In the genomic region with DNA sequence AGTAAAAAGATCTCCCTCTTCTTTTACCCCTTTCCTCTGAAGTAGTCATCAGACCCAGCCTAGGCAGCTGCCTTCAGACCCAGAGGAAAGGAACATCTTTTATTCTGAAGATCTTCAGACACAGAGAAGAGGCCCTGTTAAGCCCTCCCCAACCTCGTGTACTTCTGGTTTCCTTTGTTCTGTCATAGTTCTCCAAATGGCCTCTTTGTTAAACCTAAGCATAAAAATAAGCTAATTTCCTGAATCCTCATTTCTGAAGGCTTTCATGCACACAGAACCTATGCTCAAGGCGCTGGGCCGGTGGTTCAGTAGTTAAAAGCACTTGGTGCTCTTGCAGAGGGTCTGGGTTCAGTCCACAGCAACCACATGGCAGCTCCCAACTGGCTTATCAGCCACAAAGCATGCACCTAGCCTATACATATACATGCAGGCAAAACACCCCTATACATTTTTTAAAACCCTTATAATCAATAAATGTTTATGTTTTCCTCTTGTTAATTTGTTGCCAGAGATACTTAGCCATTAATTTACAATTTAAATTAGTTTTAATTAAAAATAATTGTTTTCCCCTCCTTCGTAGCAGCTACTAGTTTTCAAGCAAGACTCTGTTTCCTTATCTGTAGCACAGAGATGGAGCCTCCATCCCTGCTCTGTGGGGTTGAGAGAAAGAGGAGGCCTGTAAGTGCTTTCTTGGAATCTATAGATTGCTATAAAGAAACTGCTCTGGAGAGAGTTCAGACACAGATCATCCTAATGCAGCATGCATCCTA, we compare ENCODE assay signal across 12 mouse cellular contexts.
DNase-seq lines count a peak whose midpoint lies in the region; ATAC-seq lines count a peak whose summit lies in the region.
"Had no signal": no experiment of that assay in that cellular context is flagged by ENCODE, and none has a peak within 500 bp of the region (broad histone marks: within the 10 kb centered on the region; RNA-seq: fewer than 3 reads in every experiment).

No protein-coding gene starts in this region.

- H3K36me3 ChIP-seq in heart, embryonic 10.5 days = no peaks in the 10 kb centered on the region
- H3K36me3 ChIP-seq in midbrain, embryonic 11.5 days (ENCODE audit: control insufficient read depth, insufficient read depth, low read length) = no peaks in the 10 kb centered on the region
- H3K36me3 ChIP-seq in midbrain, embryonic 13.5 days = no peaks in the 10 kb centered on the region
- H3K36me3 ChIP-seq in intestine, embryonic 15.5 days = no peaks in the 10 kb centered on the region
- no peaks in the 10 kb centered on the region for H3K36me3 ChIP-seq in stomach, embryonic 15.5 days

- H3K9me3 ChIP-seq in heart, embryonic 10.5 days = no peaks in the 10 kb centered on the region
- no peaks in the 10 kb centered on the region for H3K9me3 ChIP-seq in midbrain, embryonic 11.5 days (ENCODE audit: control insufficient read depth, low read length)
- no peaks in the 10 kb centered on the region for H3K9me3 ChIP-seq in midbrain, embryonic 13.5 days
- H3K9me3 ChIP-seq in intestine, embryonic 15.5 days = no peaks in the 10 kb centered on the region
- H3K9me3 ChIP-seq in stomach, embryonic 15.5 days = no peaks in the 10 kb centered on the region

- no peaks in the 10 kb centered on the region for H3K27me3 ChIP-seq in heart, embryonic 10.5 days (ENCODE audit: insufficient read depth, poor library complexity, severe bottlenecking)
- H3K27me3 ChIP-seq in midbrain, embryonic 11.5 days (ENCODE audit: control insufficient read depth, insufficient read depth, low read length) = no peaks in the 10 kb centered on the region
- no peaks in the 10 kb centered on the region for H3K27me3 ChIP-seq in midbrain, embryonic 13.5 days
- H3K27me3 ChIP-seq in intestine, embryonic 15.5 days (replicated peaks) = no peaks in the 10 kb centered on the region
- no peaks in the 10 kb centered on the region for H3K27me3 ChIP-seq in stomach, embryonic 15.5 days (replicated peaks)

- no peak overlapping the region for H3K4me2 ChIP-seq in midbrain, embryonic 11.5 days
- H3K4me2 ChIP-seq in midbrain, embryonic 13.5 days (replicated peaks) = no peak overlapping the region
- H3K4me2 ChIP-seq in intestine, embryonic 15.5 days (replicated peaks) = no peak overlapping the region
- no peak overlapping the region for H3K4me2 ChIP-seq in stomach, embryonic 15.5 days

- H3K4me1 ChIP-seq in heart, embryonic 10.5 days = peaks cover 28% of the 10 kb centered on the region
- peaks cover 25% of the 10 kb centered on the region for H3K4me1 ChIP-seq in midbrain, embryonic 11.5 days (ENCODE audit: control insufficient read depth, insufficient read depth, low read length)
- peaks cover 37% of the 10 kb centered on the region for H3K4me1 ChIP-seq in midbrain, embryonic 13.5 days (replicated peaks)
- peaks cover 4% of the 10 kb centered on the region for H3K4me1 ChIP-seq in intestine, embryonic 15.5 days (replicated peaks)
- 0 out of 2 replicates have a peak, but pooled peaks cover 14% of the 10 kb centered on the region for H3K4me1 ChIP-seq in stomach, embryonic 15.5 days

- H3K4me3 ChIP-seq in heart, embryonic 10.5 days = no peak overlapping the region
- H3K4me3 ChIP-seq in midbrain, embryonic 11.5 days (ENCODE audit: low read depth, low read length) = no peak overlapping the region
- no peak overlapping the region for H3K4me3 ChIP-seq in midbrain, embryonic 13.5 days (replicated peaks)
- H3K4me3 ChIP-seq in intestine, embryonic 15.5 days (replicated peaks) = no peak overlapping the region
- H3K4me3 ChIP-seq in stomach, embryonic 15.5 days (replicated peaks) = no peak overlapping the region

- peak overlapping the region; percentile 22; the same call in 1 of the 2 replicates for H3K9ac ChIP-seq in midbrain, embryonic 11.5 days (ENCODE audit: low read length)
- H3K9ac ChIP-seq in midbrain, embryonic 13.5 days (replicated peaks) = no peak overlapping the region
- H3K9ac ChIP-seq in intestine, embryonic 15.5 days = no peak overlapping the region
- H3K9ac ChIP-seq in stomach, embryonic 15.5 days = no peak overlapping the region

- WGBS in heart, embryonic 10.5 days = 63% methylated on average over 4 of the region's 4 CpGs
- WGBS in midbrain, embryonic 11.5 days = 44% methylated on average over 4 of the region's 4 CpGs
- 41% methylated on average over 4 of the region's 4 CpGs for WGBS in midbrain, embryonic 13.5 days
- WGBS in intestine, embryonic 15.5 days = 57% methylated on average over 4 of the region's 4 CpGs
- 66% methylated on average over 4 of the region's 4 CpGs for WGBS in stomach, embryonic 15.5 days

- peak overlapping the region; percentile 23 for H3K27ac ChIP-seq in heart, embryonic 10.5 days
- H3K27ac ChIP-seq in midbrain, embryonic 11.5 days (ENCODE audit: low read depth, low read length) = no peak overlapping the region
- H3K27ac ChIP-seq in midbrain, embryonic 13.5 days = no peak overlapping the region
- H3K27ac ChIP-seq in intestine, embryonic 15.5 days = 0 out of 2 replicates have a peak overlapping the region, but pooled peaks have one; percentile 8
- H3K27ac ChIP-seq in stomach, embryonic 15.5 days = peak overlapping the region; percentile 44; the same call in 1 of the 2 replicates

- no peak for DNase-seq in heart, embryonic 10.5 days (ENCODE audit: low spot score)
- no peak for DNase-seq in heart, adult 9 months (ENCODE audit: low spot score in 2 of 2)
- DNase-seq in midbrain, embryonic 11.5 days (ENCODE audit: low spot score, missing footprints) = peak; percentile 89
- no peak for DNase-seq in right cerebral cortex, postnatal 36 days (ENCODE audit: low spot score in 2 of 2)
- DNase-seq in frontal cortex, adult 2 months (ENCODE audit: extremely low spot score in 1 of 2, low spot score in 1 of 2) = no peak
- DNase-seq: cerebellum, adult 11 months; kidney, postnatal 25 days; lung, adult 18-20 months; right cerebral cortex, postnatal 14 days had no signal

- no peak for ATAC-seq in midbrain, embryonic 11.5 days (ENCODE audit: low FRiP score)
- ATAC-seq in midbrain, embryonic 13.5 days = no peak
- no peak for ATAC-seq in intestine, embryonic 15.5 days
- ATAC-seq in stomach, embryonic 15.5 days (ENCODE audit: insufficient read depth, low FRiP score, low read depth) = no peak

Comparison
In these comparisons a context has a peak if more than half of its experiments do, and no peak if none do; other contexts are left out.
1. H3K27ac ChIP-seq: peak in heart, embryonic 10.5 days (single experiment), intestine, embryonic 15.5 days (single experiment) and stomach, embryonic 15.5 days (single experiment); none in midbrain, embryonic 11.5 days (single experiment) and midbrain, embryonic 13.5 days (single experiment).